Mouse (Mus musculus) lung, adult 2 months (tissue): ENCODE measurements at regions not wholly inside any gene's neighbourhood (a gene's known extent, or its start where the extent isn't known, plus 50 kb on each side); places are given as distances from the start of the nearest gene placed in this dataset.
A peak's percentile ranks its signal among the peaks of the same experiment; 100 is the strongest.

Experiments used
- DNase-seq: peaks from one replicate; pipeline ENCODE4 v3.0.0; 2022
- H3K4me1 ChIP-seq: fragments of 200-500 bp; 2 replicates; pipeline ENCODE4 v1.6.1; 2011; ENCODE audit warnings: low read length; ENCODE audit not compliant: control insufficient read depth, insufficient read depth
- H3K4me3 ChIP-seq: fragments of 200-500 bp; replicated peaks from 2 replicates; pipeline ENCODE3; 2011; ENCODE audit warnings: low read depth, mild to moderate bottlenecking, control low read depth, low read length; ENCODE audit errors: extremely low read depth
- CTCF ChIP-seq: fragments of 200-500 bp; IDR thresholded peaks from 2 replicates; pipeline ENCODE4 v1.5.1; 2011; ENCODE audit warnings: mild to moderate bottlenecking, low read length, control low read depth; ENCODE audit not compliant: insufficient read depth
- POLR2A ChIP-seq: fragments of 200-500 bp; IDR thresholded peaks from 2 replicates; pipeline ENCODE4 v1.6.1; 2011; ENCODE audit warnings: low read depth, mild to moderate bottlenecking, control low read depth, low read length, borderline replicate concordance; ENCODE audit errors: extremely low read depth
- WGBS: fragments of 180-500 bp; shearing (Covaris S2); methylation state at CpG from one replicate; pipeline ENCODE4 v1.1.7; 2018; 5-methylcytosine and 5-hydroxymethylcytosine counted together

DNA sequence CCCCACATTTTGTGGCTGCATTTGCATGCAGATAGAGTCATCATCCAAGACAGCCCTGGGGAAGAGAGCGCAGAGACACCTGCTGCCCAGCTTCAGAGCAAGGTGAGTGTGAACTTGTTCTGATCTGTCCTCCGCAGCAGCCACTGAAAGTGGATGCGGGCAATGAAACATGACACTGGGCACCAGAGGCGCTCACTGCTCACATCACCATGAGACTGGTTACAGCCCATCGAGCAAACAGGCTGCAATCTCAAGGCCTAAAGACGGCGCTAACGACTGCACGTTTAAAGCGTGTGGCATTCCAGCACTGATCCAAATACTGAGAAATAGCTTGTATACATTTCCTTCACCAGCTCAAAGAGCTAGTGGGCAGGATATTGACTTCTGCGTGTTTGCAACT, 65.8 kb downstream of the Barhl2 start:
- TF ChIP-seq POLR2A (no peak), CTCF (no peak)
- no peaks in the 10 kb centered on the region for H3K4me1 ChIP-seq
- H3K4me3 ChIP-seq = no peak overlapping the region
- 74% methylated on average over 11 of the region's 11 CpGs for WGBS
- DNase-seq = no peak

DNA sequence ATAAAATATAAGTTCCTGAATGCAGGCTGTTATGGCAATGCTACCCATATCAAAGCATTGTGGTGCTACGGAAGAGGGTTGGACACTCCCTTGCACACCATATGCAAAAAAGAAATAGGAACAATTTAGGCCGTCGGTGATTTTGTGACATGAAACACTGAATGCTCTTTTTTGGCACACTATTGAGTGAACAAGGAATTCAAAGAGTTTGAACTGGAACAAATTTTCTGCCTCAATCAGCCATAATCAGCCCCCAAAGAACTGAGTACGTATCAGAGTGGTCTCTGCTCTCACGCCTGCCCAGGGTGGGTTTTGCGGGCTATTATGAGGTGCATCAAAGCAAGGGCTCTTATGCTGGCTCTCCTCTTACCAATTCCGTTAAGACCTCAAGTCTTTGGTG, 71.3 kb downstream of the Barhl2 start:
- no peak for DNase-seq
- TF ChIP-seq POLR2A (no peak), CTCF (no peak)
- no peaks in the 10 kb centered on the region for H3K4me1 ChIP-seq
- H3K4me3 ChIP-seq = no peak overlapping the region
- 82% methylated on average over 7 of the region's 7 CpGs for WGBS

DNA sequence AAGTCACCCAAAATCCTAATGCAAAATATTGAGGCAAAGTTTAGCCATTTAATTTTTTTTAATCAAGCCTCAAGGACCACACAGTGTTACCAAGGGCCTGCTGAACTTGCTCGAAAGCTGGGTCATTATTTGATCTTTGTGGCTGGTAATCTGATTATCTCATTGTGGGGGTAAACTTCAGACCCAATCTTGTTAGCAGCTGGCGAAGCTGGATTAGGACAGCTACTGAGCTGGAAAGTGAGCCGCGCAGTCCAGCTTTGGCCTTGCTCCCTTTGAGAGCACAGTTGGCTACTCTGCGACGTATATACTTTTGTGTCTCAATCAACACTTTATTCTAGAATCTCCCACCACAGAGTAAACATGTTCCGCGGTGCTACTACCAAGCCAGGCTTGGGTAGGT, 72.1 kb downstream of the Barhl2 start:
- Histone ChIP-seq H3K4me3 (no peak overlapping the region), H3K4me1 (no peaks in the 10 kb centered on the region)
- no peak for TF ChIP-seq CTCF
- TF ChIP-seq POLR2A = no peak
- WGBS = 66% methylated on average over 8 of the region's 8 CpGs
- no peak for DNase-seq

DNA sequence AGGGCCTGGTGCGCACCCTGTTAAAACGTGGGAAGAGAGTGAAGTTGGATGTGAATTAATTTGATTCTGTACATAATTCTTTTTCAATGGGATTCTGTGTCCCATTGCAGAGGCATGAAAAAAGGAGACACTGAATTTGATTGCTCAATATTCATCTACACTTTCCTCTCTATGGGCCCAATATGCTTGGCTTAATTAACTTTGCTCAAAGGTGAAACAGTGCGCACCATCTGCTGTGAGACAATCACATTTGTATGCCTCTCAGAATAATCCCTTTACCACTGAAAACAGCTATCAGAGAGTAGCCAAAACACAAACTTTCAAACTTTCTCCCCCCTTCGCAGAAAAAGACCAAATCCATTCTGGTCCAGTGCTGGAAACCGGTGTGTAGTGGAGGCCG, 72.7 kb downstream of the Barhl2 start:
- DNase-seq = no peak
- 82% methylated on average over 6 of the region's 6 CpGs for WGBS
- H3K4me3 ChIP-seq = no peak overlapping the region
- TF ChIP-seq CTCF = no peak
- TF ChIP-seq POLR2A = no peak
- H3K4me1 ChIP-seq = no peaks in the 10 kb centered on the region

DNA sequence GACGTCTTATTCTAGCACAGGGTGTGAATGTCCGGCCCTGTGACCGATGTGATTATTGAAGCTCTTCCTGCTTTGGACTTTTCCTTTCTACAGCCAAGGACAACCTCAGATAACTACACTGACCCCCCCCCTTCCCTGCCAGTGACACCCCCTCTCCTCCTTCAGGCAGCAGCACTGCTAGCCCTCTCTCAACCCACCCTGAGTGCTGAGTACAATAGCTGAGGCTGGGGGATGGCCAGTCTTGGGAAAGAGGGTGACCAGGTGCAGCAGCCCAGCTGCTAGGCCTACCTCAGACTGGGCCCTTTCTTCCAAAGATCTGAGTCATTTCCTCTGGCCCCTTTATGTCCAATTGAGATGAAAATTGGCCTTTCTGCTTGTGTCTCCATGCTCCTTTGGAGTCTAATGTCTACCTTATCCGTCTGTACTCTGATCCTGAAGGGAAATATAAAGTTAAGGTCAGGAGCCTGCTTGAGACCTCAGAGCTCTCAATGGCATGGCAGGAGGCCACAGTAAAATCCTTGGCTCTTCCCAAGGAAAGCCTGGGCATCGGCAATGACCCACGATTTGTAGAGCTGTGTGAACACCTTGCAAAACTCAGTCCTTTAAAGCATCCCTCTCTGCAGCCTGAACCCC, 73.7 kb downstream of the Barhl2 start:
- no peak for DNase-seq
- TF ChIP-seq CTCF (no peak), POLR2A (no peak)
- 50% methylated on average over 6 of the region's 6 CpGs for WGBS
- H3K4me1 ChIP-seq = no peaks in the 10 kb centered on the region
- H3K4me3 ChIP-seq = no peak overlapping the region

DNA sequence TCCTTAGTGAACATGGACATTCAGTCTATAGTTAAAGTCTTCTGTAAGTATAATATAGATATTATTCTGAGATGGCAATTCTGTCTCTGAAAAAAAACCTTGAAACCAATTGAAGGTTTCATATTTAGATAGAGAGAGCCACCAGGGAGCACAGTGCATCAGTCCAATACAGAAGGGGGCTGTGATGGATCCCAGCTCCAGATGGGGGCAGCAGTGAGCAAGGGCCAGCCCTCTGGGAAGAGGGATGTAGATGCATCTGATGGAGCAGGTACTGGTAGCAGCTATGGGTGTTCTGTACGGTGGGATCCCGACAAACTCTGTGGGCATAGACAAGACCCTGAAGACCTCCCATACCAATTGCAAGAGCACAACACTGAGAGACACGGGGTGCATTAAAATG, 76.0 kb downstream of the Barhl2 start:
- 93% methylated on average over 3 of the region's 3 CpGs for WGBS
- TF ChIP-seq CTCF = peak; percentile 36; the same call in 1 of the 2 replicates
- TF ChIP-seq POLR2A = no peak

DNA sequence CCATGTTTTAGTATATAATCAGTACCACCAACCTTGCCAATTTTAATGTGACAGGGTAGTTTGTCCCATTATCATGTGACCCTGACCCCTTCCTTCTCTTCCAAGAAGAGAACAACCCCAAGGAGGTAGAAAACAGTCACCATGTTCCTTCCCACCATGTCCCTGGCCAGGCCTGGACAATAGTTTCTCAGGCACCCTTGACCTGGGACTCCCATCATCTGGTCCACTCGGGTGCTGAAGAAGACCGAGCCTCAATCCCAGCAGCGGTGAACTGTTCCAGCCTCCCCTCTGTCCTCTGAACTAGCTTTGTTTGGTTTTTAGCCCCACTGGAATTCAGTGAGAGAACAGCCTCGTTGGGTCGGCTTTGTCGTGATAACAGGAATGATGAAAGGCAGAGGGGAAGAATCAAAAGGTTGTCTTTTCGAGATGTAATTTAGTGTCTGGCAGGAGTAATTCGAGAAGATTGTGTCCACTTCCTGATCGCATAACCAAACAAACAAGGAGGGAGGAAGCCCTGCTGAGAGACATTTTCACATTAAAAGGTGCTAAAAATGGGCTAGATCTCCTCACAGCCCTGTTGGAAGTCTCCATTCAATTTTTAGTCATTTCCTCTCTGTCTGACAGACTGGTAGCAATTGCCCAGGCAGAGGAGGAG, 77.2 kb downstream of the Barhl2 start:
- H3K4me1 ChIP-seq = no peaks in the 10 kb centered on the region
- no peak overlapping the region for H3K4me3 ChIP-seq
- no peak for TF ChIP-seq CTCF
- no peak for TF ChIP-seq POLR2A
- 19% methylated on average over 9 of the region's 9 CpGs for WGBS
- no peak for DNase-seq

More for the DNA sequence above, 76.0 kb downstream of the Barhl2 start:
- H3K4me1 ChIP-seq = no peaks in the 10 kb centered on the region
- no peak for DNase-seq
- no peak overlapping the region for H3K4me3 ChIP-seq

DNA sequence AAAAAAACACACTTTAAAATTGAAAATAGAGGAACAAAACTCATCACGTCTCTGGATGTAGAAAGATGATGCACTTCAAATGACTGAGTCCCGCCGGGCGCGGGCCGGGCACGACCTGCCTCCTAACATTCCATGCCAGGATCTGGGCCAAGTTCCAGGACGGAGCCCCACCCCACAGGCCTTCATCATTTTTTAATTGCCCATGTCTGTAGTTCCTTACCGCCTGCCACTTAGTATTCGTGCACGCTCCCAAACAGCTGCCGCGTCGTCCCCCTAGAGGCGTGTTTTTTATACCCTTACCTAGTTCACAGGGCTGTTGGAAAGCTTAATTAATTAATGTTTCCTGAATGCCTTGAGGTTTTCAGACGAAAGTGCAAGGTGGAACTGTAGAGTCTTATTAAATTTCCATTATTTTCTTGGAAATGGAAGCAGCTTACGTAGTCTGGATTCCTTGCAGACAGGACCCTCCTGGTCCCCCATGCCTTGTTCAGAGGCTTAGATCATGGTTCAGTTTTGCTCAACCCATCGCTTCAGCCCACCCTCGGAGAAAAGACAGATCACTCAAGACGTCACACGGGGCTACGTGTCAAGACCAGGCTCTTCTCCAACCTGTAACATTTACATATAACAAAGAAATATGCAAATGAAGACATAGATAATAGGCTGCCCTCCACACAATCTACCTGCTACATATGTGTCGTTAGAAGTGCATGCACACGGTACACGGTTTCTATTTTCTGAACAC, 81.0 kb downstream of the Barhl2 start:
- no peaks in the 10 kb centered on the region for H3K4me1 ChIP-seq
- no peak overlapping the region for H3K4me3 ChIP-seq
- no peak for DNase-seq
- WGBS = 85% methylated on average over 25 of the region's 25 CpGs
- TF ChIP-seq POLR2A (no peak), CTCF (no peak)

DNA sequence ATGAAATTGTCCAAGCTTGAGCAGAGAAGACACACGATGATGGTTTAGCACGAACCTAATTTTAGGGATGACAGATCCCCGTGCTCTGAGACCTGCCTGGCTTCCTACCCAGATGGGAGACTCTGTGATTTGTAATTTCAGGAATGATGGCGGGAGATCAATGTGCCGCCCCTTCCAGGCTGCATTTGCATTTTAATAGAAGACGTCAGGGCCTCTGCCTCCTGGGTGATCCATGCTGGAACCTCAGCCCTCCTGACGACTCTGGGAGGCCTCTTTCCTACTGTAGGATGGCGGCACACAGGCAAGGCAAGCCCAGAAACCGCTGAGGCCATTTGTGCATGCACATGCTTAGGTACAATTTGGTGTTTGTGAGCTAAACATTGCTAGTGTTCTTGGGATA, 90.1 kb downstream of the Barhl2 start:
- no peak for DNase-seq
- 51% methylated on average over 9 of the region's 9 CpGs for WGBS
- TF ChIP-seq CTCF = no peak
- TF ChIP-seq POLR2A = no peak
- H3K4me3 ChIP-seq = no peak overlapping the region
- no peaks in the 10 kb centered on the region for H3K4me1 ChIP-seq
